8 mouse cellular contexts compared by ENCODE assay signal in genomic region chr15:99030585-99031387, GRCm38 (mm10). TPM values are rescaled to one million over a fixed set of nuclear protein-coding genes. Genes with fewer than 3 reads are reported as not detected.
A peak's percentile ranks its signal among the peaks of the same experiment; 100 is the strongest.
DNase-seq lines count a peak whose midpoint lies in the region; ATAC-seq lines count a peak whose summit lies in the region.

No protein-coding gene starts in this region.

- under 1% methylated on average over 26 of the region's 26 CpGs for WGBS in liver, embryonic 15.5 days (ENCODE audit: insufficient replicate concordance)

- peak; percentile 74 for ATAC-seq in erythroblast, adult 5-6 weeks (replicated peaks; ENCODE audit: low FRiP score, poor library complexity, severe bottlenecking)
- ATAC-seq in liver, embryonic 15.5 days (ENCODE audit: insufficient read depth), result peak; percentile 76

- peak overlapping the region; percentile 99 for H3K27ac ChIP-seq in liver, embryonic 15.5 days (replicated peaks)

- H3K27me3 ChIP-seq in liver, embryonic 15.5 days, result no peaks in the 10 kb centered on the region

- peak overlapping the region; percentile 91 for H3K4me3 ChIP-seq in liver, embryonic 15.5 days (replicated peaks)

- H3K4me1 ChIP-seq in liver, embryonic 15.5 days (replicated peaks), result peaks cover 54% of the 10 kb centered on the region

- peak overlapping the region; percentile 81 for H3K4me2 ChIP-seq in liver, embryonic 15.5 days

- peak; percentile 44 for DNase-seq in ovary, postnatal 36 days (ENCODE audit: low spot score)
- no peak for DNase-seq in ovary, postnatal 10 days (ENCODE audit: low spot score)
- peak; percentile 72 for DNase-seq in induced T-regulatory cell, adult 2 months (ENCODE audit: low read depth)
- DNase-seq in neural tube, embryonic 10.5 days (ENCODE audit: extremely low spot score, low spot score), result peak; percentile 47
- peak; percentile 80 for DNase-seq in yolk sac, embryonic 10.5 days (ENCODE audit: low spot score)
- no peak for DNase-seq in right cerebral cortex, adult 2 months (ENCODE audit: low spot score in 2 of 2)

- peaks cover 36% of the 10 kb centered on the region for H3K36me3 ChIP-seq in liver, embryonic 15.5 days (replicated peaks)

- H3K9ac ChIP-seq in liver, embryonic 15.5 days, result peak overlapping the region; percentile 95

- no peaks in the 10 kb centered on the region for H3K9me3 ChIP-seq in liver, embryonic 15.5 days (replicated peaks)

RNA-seq across cellular contexts. Expression of gene Tuba1c, which starts 1.1 kb away (rescaled TPM):
- total RNA-seq in erythroblast, adult 5-6 weeks (2015; ENCODE audit: low replicate concordance), result 73.8 and 96.1 TPM in 2 replicates
- 36.4 and 46.4 TPM in 2 replicates for total RNA-seq in erythroblast, adult 5-6 weeks (2017; ENCODE audit: low replicate concordance)
- polyA plus RNA-seq in liver, embryonic 15.5 days (2015; fragmentation: Nextera tagmentation; extraction: Ambion mirVana), result 271 and 291 TPM in 2 replicates

RNA-seq across cellular contexts. Expression of gene Prph, which starts 24.2 kb away (rescaled TPM):
- not detected in 2 replicates for total RNA-seq in erythroblast, adult 5-6 weeks (2015; ENCODE audit: low replicate concordance)
- total RNA-seq in erythroblast, adult 5-6 weeks (2017; ENCODE audit: low replicate concordance), result not detected in 2 replicates
- polyA plus RNA-seq in liver, embryonic 15.5 days (2015; fragmentation: Nextera tagmentation; extraction: Ambion mirVana), result 0.83 and 1.2 TPM in 2 replicates

RNA-seq across cellular contexts. Expression of gene Troap, which starts 43.6 kb away (rescaled TPM):
- 11.9 and 21.7 TPM in 2 replicates for total RNA-seq in erythroblast, adult 5-6 weeks (2015; ENCODE audit: low replicate concordance)
- 20.4 and 28.1 TPM in 2 replicates for total RNA-seq in erythroblast, adult 5-6 weeks (2017; ENCODE audit: low replicate concordance)
- polyA plus RNA-seq in liver, embryonic 15.5 days (2015; fragmentation: Nextera tagmentation; extraction: Ambion mirVana), result 14.6 and 15.9 TPM in 2 replicates

RNA-seq across cellular contexts. Expression of gene C1ql4, which starts 56.8 kb away (rescaled TPM):
- not detected in 2 replicates for total RNA-seq in erythroblast, adult 5-6 weeks (2015; ENCODE audit: low replicate concordance)
- total RNA-seq in erythroblast, adult 5-6 weeks (2017; ENCODE audit: low replicate concordance), result not detected in 2 replicates
- not detected in 2 replicates for polyA plus RNA-seq in liver, embryonic 15.5 days (2015; fragmentation: Nextera tagmentation; extraction: Ambion mirVana)

Comparison
In these comparisons a context has a peak if more than half of its experiments do, and no peak if none do; other contexts are left out.
1. DNase-seq: peak in ovary, postnatal 36 days (single experiment), induced T-regulatory cell, adult 2 months (single experiment), neural tube, embryonic 10.5 days (single experiment) and yolk sac, embryonic 10.5 days (single experiment); none in ovary, postnatal 10 days (single experiment) and right cerebral cortex, adult 2 months (0 of 2).